Mouse (Mus musculus) liver, postnatal 0 days (tissue): ENCODE measurements around the gene Agbl5.

Experiments
- CTCF ChIP-seq: sonication (generic); IDR thresholded peaks from 2 replicates; pipeline ENCODE4 v1.5.1; 2016; ENCODE audit warnings: antibody characterized with exemption, low read depth
- EP300 ChIP-seq: IDR thresholded peaks from 2 replicates; pipeline ENCODE4 v1.6.1; 2016; ENCODE audit warnings: antibody characterized with exemption, low read depth, mild to moderate bottlenecking

GRCm38 (mm10) chr5:30863852-30864251 is 24.6 kb upstream of the Agbl5 start:
- TF ChIP-seq CTCF, result peak; percentile 53
- no peak for TF ChIP-seq EP300
